Mouse (Mus musculus) midbrain, embryonic 16.5 days (tissue): ENCODE results near the gene Chrm3. TPM values are rescaled to one million over a fixed set of nuclear protein-coding genes. Genes with fewer than 3 reads are reported as not detected.

Experiments
- ATAC-seq: fragments of 200-750 bp; cut with Nextera tagmentation; 2 replicates; pipeline ENCODE4 v1.8.0; 2017; ENCODE audit warnings: moderate TSS enrichment
- H3K27ac ChIP-seq: fragments of 300-500 bp; sonication (generic); 2 replicates; pipeline ENCODE4 v1.5.1; 2014; ENCODE audit warnings: mild to moderate bottlenecking, low read length, mixed read lengths
- H3K27me3 ChIP-seq: fragments of 300-500 bp; sonication (generic); 2 replicates; pipeline ENCODE4 v1.6.1; 2014; ENCODE audit warnings: low read depth, low read length, mixed read lengths; ENCODE audit not compliant: control insufficient read depth, insufficient read depth
- H3K36me3 ChIP-seq: fragments of 300-500 bp; sonication (generic); 2 replicates; pipeline ENCODE4 v1.6.1; 2014; ENCODE audit warnings: mild to moderate bottlenecking, low read length, moderate library complexity, mixed read lengths; ENCODE audit not compliant: control insufficient read depth, insufficient read depth
- H3K4me1 ChIP-seq: fragments of 300-500 bp; sonication (generic); 2 replicates; pipeline ENCODE4 v1.6.1; 2014; ENCODE audit warnings: mild to moderate bottlenecking, low read length, mixed read lengths; ENCODE audit not compliant: control insufficient read depth, insufficient read depth
- H3K4me2 ChIP-seq: fragments of 300-500 bp; sonication (generic); 2 replicates; pipeline ENCODE4 v1.6.1; 2014; ENCODE audit warnings: mild to moderate bottlenecking, low read length, mixed read lengths
- H3K4me3 ChIP-seq: fragments of 300-500 bp; sonication (generic); 2 replicates; pipeline ENCODE4 v1.5.1; 2014; ENCODE audit warnings: low read depth, mild to moderate bottlenecking, low read length, moderate library complexity, mixed read lengths
- H3K9ac ChIP-seq: fragments of 300-500 bp; sonication (generic); 2 replicates; pipeline ENCODE4 v1.6.1; 2014; ENCODE audit warnings: low read depth, low read length, mixed read lengths
- H3K9me3 ChIP-seq: fragments of 300-500 bp; sonication (generic); replicated peaks from 2 replicates; pipeline ENCODE4 v1.6.1; 2014; ENCODE audit warnings: mild to moderate bottlenecking, low read length, mixed read lengths; ENCODE audit not compliant: control insufficient read depth, poor library complexity, severe bottlenecking
- WGBS: fragments of 180-500 bp; shearing (Covaris S2); extraction: QIAGEN DNeasy Blood & Tissue Kit; methylation state at CpG from one replicate; pipeline ENCODE4 v1.1.7; 2014; 5-methylcytosine and 5-hydroxymethylcytosine counted together
- polyA plus RNA-seq: library from polyadenylated mRNA; unstranded; fragments of >200 nt; fragmentation: Nextera tagmentation; extraction: Ambion mirVana; gene quantifications from 2 replicates; pipeline ENCODE4 v1.2.1, GENCODE M21; 2015

Gene Chrm3
- polyA plus RNA-seq, 1 experiment from 2014 or later = 5.0 TPM

DNA sequence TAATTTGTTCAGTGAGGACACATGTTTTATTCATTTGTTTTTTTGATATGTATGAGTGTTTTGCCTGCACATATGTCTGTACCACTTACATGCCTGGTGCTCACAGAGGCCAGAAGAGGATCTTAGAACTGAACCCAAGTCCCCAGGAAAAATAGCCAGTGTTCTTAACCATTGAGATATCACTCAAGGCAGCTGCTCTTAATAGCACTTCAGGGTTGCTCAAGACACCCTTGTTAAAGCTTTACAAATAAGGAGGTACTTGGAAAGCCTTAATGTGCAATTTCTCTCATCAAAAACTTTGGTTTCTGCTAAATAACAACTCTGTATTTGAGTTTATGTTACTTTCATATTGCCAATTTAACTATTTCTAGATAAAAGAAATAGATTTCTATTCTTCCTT lies 25.1 kb downstream of the Chrm3 start:
- Histone ChIP-seq H3K4me1 (no peaks in the 10 kb centered on the region), H3K9me3 (no peaks in the 10 kb centered on the region), H3K27me3 (no peaks in the 10 kb centered on the region), H3K36me3 (no peaks in the 10 kb centered on the region), H3K27ac (no peak overlapping the region), H3K9ac (no peak overlapping the region), H3K4me2 (no peak overlapping the region), H3K4me3 (no peak overlapping the region)
- no peak for ATAC-seq

DNA sequence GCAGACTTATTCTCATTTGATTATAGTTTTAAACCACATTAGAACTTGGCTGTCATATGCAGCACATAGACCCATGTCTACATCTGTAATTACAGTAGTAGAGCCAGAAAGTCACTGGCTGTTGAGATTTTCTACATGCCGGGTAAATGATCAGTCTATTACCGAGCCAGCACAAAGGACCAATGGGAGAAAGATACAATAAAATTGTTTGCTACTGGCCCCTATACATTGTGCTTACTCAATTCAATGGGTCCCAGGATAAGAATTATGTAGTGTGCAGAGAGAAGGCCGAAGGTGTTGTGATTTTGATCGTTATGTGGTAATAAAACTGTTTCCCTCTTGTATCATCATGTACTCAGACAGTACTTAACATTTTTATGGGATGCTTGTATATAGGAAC lies 27.9 kb downstream of the Chrm3 start:
- Histone ChIP-seq H3K4me3 (no peak overlapping the region), H3K9me3 (no peaks in the 10 kb centered on the region), H3K9ac (no peak overlapping the region), H3K4me1 (no peaks in the 10 kb centered on the region), H3K27ac (no peak overlapping the region), H3K27me3 (no peaks in the 10 kb centered on the region), H3K36me3 (no peaks in the 10 kb centered on the region), H3K4me2 (no peak overlapping the region)
- WGBS = 96% methylated on average over 4 of the region's 4 CpGs
- ATAC-seq = no peak

DNA sequence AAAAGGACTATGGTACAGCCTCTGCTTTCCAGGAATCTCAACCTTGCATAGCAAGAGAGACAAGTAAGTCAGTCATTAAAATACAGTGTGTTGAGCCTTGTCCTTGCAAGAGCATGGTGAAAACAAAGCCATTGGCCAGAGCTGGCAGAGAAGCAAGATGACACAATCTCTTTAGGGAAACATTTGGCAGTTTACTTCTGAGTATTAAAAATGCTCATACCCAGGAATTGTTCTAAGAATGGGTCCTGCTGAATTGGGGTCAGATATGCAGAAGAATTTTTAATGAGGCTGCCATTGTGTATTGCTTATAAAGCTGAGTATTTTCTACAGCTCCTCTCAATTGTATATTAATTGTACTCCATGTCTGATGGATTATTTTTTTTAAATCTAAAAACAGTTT lies 50.8 kb downstream of the Chrm3 start:
- no peaks in the 10 kb centered on the region for H3K4me1 ChIP-seq
- no peak overlapping the region for H3K4me2 ChIP-seq
- H3K27me3 ChIP-seq = no peaks in the 10 kb centered on the region
- no peak overlapping the region for H3K27ac ChIP-seq
- H3K9ac ChIP-seq = no peak overlapping the region
- no peaks in the 10 kb centered on the region for H3K9me3 ChIP-seq
- H3K4me3 ChIP-seq = no peak overlapping the region
- no peaks in the 10 kb centered on the region for H3K36me3 ChIP-seq
- no peak for ATAC-seq

DNA sequence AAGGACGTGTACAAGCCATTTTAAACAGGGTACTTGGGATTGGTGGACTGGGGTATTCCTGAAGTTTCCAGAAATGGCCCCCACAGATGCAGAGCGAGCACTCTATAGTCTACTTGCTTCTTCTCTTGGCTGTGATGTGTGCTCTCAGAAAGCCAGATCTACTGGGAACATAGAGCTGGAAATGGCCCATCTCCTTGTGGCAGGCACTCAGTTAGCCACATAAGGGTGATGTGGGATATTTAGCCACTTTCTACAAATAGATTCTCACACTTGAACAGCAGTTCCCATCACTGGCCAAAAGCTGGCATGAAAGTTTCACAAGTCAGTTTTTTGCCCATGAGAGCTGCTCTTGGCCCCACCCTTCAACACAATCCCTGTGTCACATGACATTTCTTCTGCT lies 65.5 kb downstream of the Chrm3 start:
- Histone ChIP-seq H3K9me3 (no peaks in the 10 kb centered on the region), H3K27me3 (no peaks in the 10 kb centered on the region), H3K4me3 (no peak overlapping the region), H3K27ac (no peak overlapping the region), H3K4me2 (no peak overlapping the region), H3K4me1 (no peaks in the 10 kb centered on the region), H3K36me3 (no peaks in the 10 kb centered on the region), H3K9ac (no peak overlapping the region)
- ATAC-seq = no peak
- 85% methylated on average over 2 of the region's 2 CpGs for WGBS

GRCm38 (mm10) chr13:10284331-10284730 lies 76.3 kb downstream of the Chrm3 start:
- Histone ChIP-seq H3K4me1 (no peaks in the 10 kb centered on the region), H3K9me3 (no peaks in the 10 kb centered on the region), H3K36me3 (no peaks in the 10 kb centered on the region), H3K4me2 (no peak overlapping the region), H3K9ac (no peak overlapping the region), H3K4me3 (no peak overlapping the region), H3K27me3 (no peaks in the 10 kb centered on the region), H3K27ac (no peak overlapping the region)
- no peak for ATAC-seq
- 89% methylated on average over 4 of the region's 4 CpGs for WGBS

GRCm38 (mm10) chr13:10274907-10275306 lies 85.7 kb downstream of the Chrm3 start:
- Histone ChIP-seq H3K27me3 (no peaks in the 10 kb centered on the region), H3K36me3 (no peaks in the 10 kb centered on the region), H3K4me3 (no peak overlapping the region), H3K4me1 (no peaks in the 10 kb centered on the region), H3K27ac (no peak overlapping the region), H3K4me2 (no peak overlapping the region), H3K9ac (no peak overlapping the region), H3K9me3 (no peaks in the 10 kb centered on the region)
- no peak for ATAC-seq
- 72% methylated on average over 1 of the region's 1 CpGs for WGBS

- Histone ChIP-seq H3K36me3 (no peaks in the 10 kb centered on the region), H3K27me3 (no peaks in the 10 kb centered on the region), H3K4me1 (0 out of 2 replicates have a peak, but pooled peaks cover 3% of the 10 kb centered on the region), H3K4me2 (no peak overlapping the region), H3K9ac (no peak overlapping the region), H3K4me3 (no peak overlapping the region), H3K9me3 (no peaks in the 10 kb centered on the region), H3K27ac (no peak overlapping the region)
- 95% methylated on average over 3 of the region's 3 CpGs for WGBS
- no peak for ATAC-seq
These were observed 96.9 kb downstream of the Chrm3 start for GRCm38 (mm10) chr13:10263784-10264183.

- Histone ChIP-seq H3K4me1 (no peaks in the 10 kb centered on the region), H3K4me3 (no peak overlapping the region), H3K9ac (no peak overlapping the region), H3K36me3 (no peaks in the 10 kb centered on the region), H3K9me3 (no peaks in the 10 kb centered on the region), H3K27ac (no peak overlapping the region), H3K27me3 (no peaks in the 10 kb centered on the region), H3K4me2 (no peak overlapping the region)
- no peak for ATAC-seq
These were observed 107.6 kb downstream of the Chrm3 start for GRCm38 (mm10) chr13:10253049-10253448.

DNA sequence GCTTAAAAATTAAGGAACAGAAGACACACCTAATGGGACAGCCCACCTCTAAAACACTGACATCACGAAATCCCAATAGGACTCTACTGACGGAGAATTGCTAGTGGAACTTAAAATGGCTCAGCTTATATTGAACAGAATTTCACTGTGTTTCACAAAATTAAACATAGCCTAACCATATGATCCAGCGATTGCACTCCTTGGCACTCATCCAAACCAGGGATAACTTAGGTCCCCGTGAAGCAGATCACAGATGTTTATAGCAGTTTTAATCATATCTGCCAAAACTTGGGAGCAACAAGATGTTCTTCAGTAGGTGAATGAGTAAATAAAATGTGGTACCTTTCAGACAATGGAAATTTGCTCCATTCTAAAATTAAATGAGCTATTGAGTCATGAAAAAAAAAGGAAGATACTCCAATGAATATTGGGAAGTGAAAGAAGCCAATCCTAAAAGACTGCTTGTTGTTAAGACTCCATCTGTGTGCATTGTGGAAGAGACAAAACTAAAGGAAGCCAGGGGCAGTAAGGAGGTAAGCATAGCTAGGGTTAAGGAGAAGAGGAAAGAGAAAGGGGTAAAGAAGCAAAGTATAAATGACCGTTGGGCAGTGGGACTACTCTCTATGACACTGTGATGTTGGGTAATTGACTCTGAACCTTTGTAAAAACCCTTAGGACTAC lies 109.0 kb downstream of the Chrm3 start:
- Histone ChIP-seq H3K4me1 (no peaks in the 10 kb centered on the region), H3K27me3 (no peaks in the 10 kb centered on the region), H3K9ac (no peak overlapping the region), H3K9me3 (no peaks in the 10 kb centered on the region), H3K27ac (no peak overlapping the region), H3K36me3 (no peaks in the 10 kb centered on the region), H3K4me3 (no peak overlapping the region), H3K4me2 (no peak overlapping the region)
- no peak for ATAC-seq
- WGBS = 88% methylated on average over 5 of the region's 5 CpGs
